7 mouse cellular contexts compared by ENCODE assay signal in the genomic region with DNA sequence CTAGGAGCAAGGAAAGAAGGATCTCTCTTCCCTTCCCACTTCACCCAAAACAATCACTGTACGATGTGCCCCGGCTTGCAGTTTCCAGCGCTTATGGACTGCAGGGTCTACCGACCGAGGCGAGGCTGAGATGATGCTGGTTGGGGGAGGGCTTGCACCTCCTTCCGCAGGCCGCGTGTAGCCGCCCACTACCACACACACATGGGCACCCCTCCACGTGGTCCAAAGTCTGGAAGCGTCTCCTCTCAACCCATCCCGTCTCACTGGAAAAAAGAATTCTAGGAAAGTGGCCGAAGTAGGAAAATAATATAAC. TPM values are rescaled to one million over a fixed set of nuclear protein-coding genes. Genes with fewer than 3 reads are reported as not detected.
DNase-seq lines count a peak whose midpoint lies in the region; ATAC-seq and TF ChIP-seq lines count a peak whose summit lies in the region.

No protein-coding gene starts in this region.

- TF ChIP-seq CTCF in olfactory bulb, adult 2 months (IDR thresholded peaks at IDR 0.05; ENCODE audit: insufficient read depth, low read depth, low read length), result no peak

- no peak for TF ChIP-seq POLR2A in olfactory bulb, adult 2 months (IDR thresholded peaks at IDR 0.05; ENCODE audit: insufficient read depth, low read depth, low read length)

- peaks cover 20% of the 10 kb centered on the region for H3K4me1 ChIP-seq in lung, embryonic 16.5 days (replicated peaks; ENCODE audit: control insufficient read depth, insufficient read depth, low read length)
- H3K4me1 ChIP-seq in forebrain, embryonic 13.5 days, result peaks cover 49% of the 10 kb centered on the region
- peaks cover 22% of the 10 kb centered on the region for H3K4me1 ChIP-seq in intestine, embryonic 16.5 days (ENCODE audit: control insufficient read depth, insufficient read depth, low read length)
- peaks cover 39% of the 10 kb centered on the region for H3K4me1 ChIP-seq in olfactory bulb, adult 2 months (ENCODE audit: control insufficient read depth, insufficient read depth, low read length)

- H3K36me3 ChIP-seq in lung, embryonic 16.5 days (ENCODE audit: control insufficient read depth, insufficient read depth, low read length), result no peaks in the 10 kb centered on the region
- no peaks in the 10 kb centered on the region for H3K36me3 ChIP-seq in forebrain, embryonic 13.5 days (ENCODE audit: poor library complexity, severe bottlenecking)
- no peaks in the 10 kb centered on the region for H3K36me3 ChIP-seq in intestine, embryonic 16.5 days (ENCODE audit: control insufficient read depth, insufficient read depth, low read length)

- H3K27me3 ChIP-seq in lung, embryonic 16.5 days (ENCODE audit: control insufficient read depth, insufficient read depth, low read depth, low read length), result peaks cover 59% of the 10 kb centered on the region
- no peaks in the 10 kb centered on the region for H3K27me3 ChIP-seq in forebrain, embryonic 13.5 days
- peaks cover 12% of the 10 kb centered on the region; the same call in 1 of the 2 replicates for H3K27me3 ChIP-seq in intestine, embryonic 16.5 days (replicated peaks; ENCODE audit: control insufficient read depth, insufficient read depth, low read length)

- peak overlapping the region; percentile 81 for H3K4me3 ChIP-seq in lung, embryonic 16.5 days (ENCODE audit: low read length)
- H3K4me3 ChIP-seq in forebrain, embryonic 13.5 days, result peak overlapping the region; percentile 99
- peak overlapping the region; percentile 89 for H3K4me3 ChIP-seq in intestine, embryonic 16.5 days (ENCODE audit: low read length)
- peak overlapping the region; percentile 5; the same call in 1 of the 2 replicates for H3K4me3 ChIP-seq in olfactory bulb, adult 2 months (ENCODE audit: insufficient read depth, low read depth, low read length)

- no peak overlapping the region for H3K27ac ChIP-seq in lung, embryonic 16.5 days (ENCODE audit: low read length)
- H3K27ac ChIP-seq in forebrain, embryonic 13.5 days, result peak overlapping the region; percentile 6; the same call in 1 of the 2 replicates
- H3K27ac ChIP-seq in intestine, embryonic 16.5 days (ENCODE audit: low read length), result peak overlapping the region; percentile 99
- no peak overlapping the region for H3K27ac ChIP-seq in olfactory bulb, adult 2 months (ENCODE audit: insufficient read depth, low read depth, low read length)

- no peaks in the 10 kb centered on the region for H3K9me3 ChIP-seq in lung, embryonic 16.5 days (ENCODE audit: control insufficient read depth, low read length)
- no peaks in the 10 kb centered on the region for H3K9me3 ChIP-seq in forebrain, embryonic 13.5 days (replicated peaks)
- H3K9me3 ChIP-seq in intestine, embryonic 16.5 days (ENCODE audit: control insufficient read depth, low read length), result no peaks in the 10 kb centered on the region

- H3K9ac ChIP-seq in lung, embryonic 16.5 days (ENCODE audit: low read length), result peak overlapping the region; percentile 52
- H3K9ac ChIP-seq in forebrain, embryonic 13.5 days, result peak overlapping the region; percentile 68
- H3K9ac ChIP-seq in intestine, embryonic 16.5 days (ENCODE audit: low read depth, low read length), result peak overlapping the region; percentile 93

- no peak for DNase-seq in lung, postnatal 14 days
- DNase-seq in gastrocnemius, postnatal 36 days, result no peak
- no peak for DNase-seq in urinary bladder, adult 2 months (ENCODE audit: low spot score)

- intact Hi-C loops in gastrocnemius, postnatal 36 days (cut with DNase I), result no loop called here

- peak overlapping the region; percentile 99 for H3K4me2 ChIP-seq in lung, embryonic 16.5 days (ENCODE audit: low read depth, low read length)
- H3K4me2 ChIP-seq in forebrain, embryonic 13.5 days, result peak overlapping the region; percentile 79
- peak overlapping the region; percentile 89 for H3K4me2 ChIP-seq in intestine, embryonic 16.5 days (ENCODE audit: low read depth, low read length)

- ATAC-seq in lung, embryonic 16.5 days (ENCODE audit: low read depth), result no peak
- ATAC-seq in forebrain, embryonic 13.5 days, result no peak
- ATAC-seq in intestine, embryonic 16.5 days, result peak; percentile 9

- WGBS in lung, embryonic 16.5 days, result 12% methylated on average over 14 of the region's 14 CpGs
- 9% methylated on average over 14 of the region's 14 CpGs for WGBS in forebrain, embryonic 13.5 days
- WGBS in intestine, embryonic 16.5 days, result 10% methylated on average over 14 of the region's 14 CpGs
- 42% methylated on average over 14 of the region's 14 CpGs for WGBS in olfactory bulb, adult 2 months

RNA-seq across cellular contexts. Expression of gene Bcl11b, which starts 2.0 kb away (rescaled TPM):
- 2.1 and 2.8 TPM in 2 replicates for polyA plus RNA-seq in lung, embryonic 16.5 days (2015; fragmentation: Nextera tagmentation; extraction: Ambion mirVana)
- 53.5 and 61.1 TPM in 2 replicates for polyA plus RNA-seq in forebrain, embryonic 13.5 days (2015; fragmentation: Nextera tagmentation; extraction: Ambion mirVana)
- polyA plus RNA-seq in intestine, embryonic 16.5 days (2015; fragmentation: Nextera tagmentation; extraction: Ambion mirVana), result 3.4 and 5.5 TPM in 2 replicates
- 49.8 and 56.3 TPM in 2 replicates for polyA plus RNA-seq in olfactory bulb, adult 2 months (2012; ENCODE audit: insufficient read depth, insufficient read length, low replicate concordance, missing spikeins)
- total RNA-seq in gastrocnemius, postnatal 36 days (2021), result 1 to 10 TPM in 1 of 2 experiments, not detected in 1; 1.3 TPM
- polyA plus RNA-seq in urinary bladder, adult 2 months (2012; rRNA removed), result 0.44 and 0.77 TPM in 2 replicates

Comparison
In these comparisons a context has a peak if more than half of its experiments do, and no peak if none do; other contexts are left out.
1. H3K27ac ChIP-seq: peak in forebrain, embryonic 13.5 days (single experiment) and intestine, embryonic 16.5 days (single experiment); none in lung, embryonic 16.5 days (single experiment) and olfactory bulb, adult 2 months (single experiment).
2. H3K4me3 ChIP-seq: peak in every context shown above with its lines; median percentile 99 in forebrain, embryonic 13.5 days; 89 in intestine, embryonic 16.5 days; 81 in lung, embryonic 16.5 days; 5 in olfactory bulb, adult 2 months.
3. Peak in every context shown above with its lines, with median percentiles within 50 percentile points of each other: H3K4me2 ChIP-seq and H3K9ac ChIP-seq.